Mouse (Mus musculus) thymus, adult 2 months (tissue): ENCODE data around the gene Cxcr5.

Experiments
- CTCF ChIP-seq: fragments of 200-500 bp; IDR thresholded peaks from 2 replicates; pipeline ENCODE4 v1.5.1; 2012; ENCODE audit warnings: mild to moderate bottlenecking, control low read depth, low read length, moderate library complexity, borderline replicate concordance; ENCODE audit not compliant: control insufficient read depth, poor library complexity, insufficient read depth; ENCODE audit errors: extremely low read depth
- POLR2A ChIP-seq: fragments of 200-500 bp; IDR thresholded peaks from 2 replicates; pipeline ENCODE4 v1.6.1; 2012; ENCODE audit warnings: mild to moderate bottlenecking, low read length, control low read depth, moderate library complexity; ENCODE audit not compliant: control insufficient read depth, poor library complexity, insufficient read depth; ENCODE audit errors: extremely low read depth

GRCm38 (mm10) chr9:44475936-44476335 lies 85.7 kb downstream of the Cxcr5 start:
- TF ChIP-seq CTCF (no peak), POLR2A (no peak)
